Mouse (Mus musculus): ENCODE results near the gene Myh6. TPM values are rescaled to one million over a fixed set of nuclear protein-coding genes. Genes with fewer than 3 reads are reported as not detected.
"Not testable (repeated sequence)": the region's sequence is repeated elsewhere in the genome, so short reads cannot be mapped to it uniquely, and the experiment has no call there.

Gene Myh6
- polyA plus RNA-seq, 1 experiment, result not detected

- Histone ChIP-seq H3K4me3 (replicated peaks) (no peak overlapping the region), H3K36me3 (ENCODE audit: control insufficient read depth) (no peaks in the 10 kb centered on the region), H3K27me3 (ENCODE audit: control insufficient read depth) (no peaks in the 10 kb centered on the region), H3K9me3 (ENCODE audit: control insufficient read depth, low read length) (no peaks in the 10 kb centered on the region), H3K4me1 (ENCODE audit: control insufficient read depth) (no peaks in the 10 kb centered on the region)
- TF ChIP-seq GATA1 (IDR thresholded peaks at IDR 0.05; ENCODE audit: low read length), result no peak
- TF ChIP-seq TAL1 (IDR thresholded peaks at IDR 0.05; ENCODE audit: low read length), result no peak
Measured at GRCm38 (mm10) chr14:54981934-54982333, 15.2 kb upstream of the Myh6 start.

- no peaks in the 10 kb centered on the region for H3K36me3 ChIP-seq (ENCODE audit: control insufficient read depth)
- H3K9me3 ChIP-seq (ENCODE audit: control insufficient read depth, low read length), result no peaks in the 10 kb centered on the region
- no peaks in the 10 kb centered on the region for H3K4me1 ChIP-seq (ENCODE audit: control insufficient read depth)
- H3K4me3 ChIP-seq (replicated peaks), result no peak overlapping the region
- TF ChIP-seq GATA1 (IDR thresholded peaks at IDR 0.05; ENCODE audit: low read length), result no peak
- TF ChIP-seq TAL1 (IDR thresholded peaks at IDR 0.05; ENCODE audit: low read length), result no peak
- no peaks in the 10 kb centered on the region; the same call in 1 of the 2 replicates for H3K27me3 ChIP-seq (ENCODE audit: control insufficient read depth)
Measured at GRCm38 (mm10) chr14:54978664-54979063, 11.9 kb upstream of the Myh6 start.

- H3K9me3 ChIP-seq (ENCODE audit: control insufficient read depth, low read length), result no peaks in the 10 kb centered on the region
- no peak within 1 kb of the TSS for H3K4me3 ChIP-seq (replicated peaks)
- no peak for TF ChIP-seq GATA1 (IDR thresholded peaks at IDR 0.05; ENCODE audit: low read length)
- no peak for TF ChIP-seq TAL1 (IDR thresholded peaks at IDR 0.05; ENCODE audit: low read length)
- no peaks in the 10 kb centered on the region for H3K36me3 ChIP-seq (ENCODE audit: control insufficient read depth)
- no peaks in the 10 kb centered on the region for H3K4me1 ChIP-seq (ENCODE audit: control insufficient read depth)
- H3K27me3 ChIP-seq (ENCODE audit: control insufficient read depth), result no peaks in the 10 kb centered on the region; the same call in 1 of the 2 replicates
Measured at GRCm38 (mm10) chr14:54976633-54977032, 9.9 kb upstream of the Myh6 start, which contains the start of gene Gm17428. TSS of gene Gm17428 (plus strand) at chr14:54976933.

DNA sequence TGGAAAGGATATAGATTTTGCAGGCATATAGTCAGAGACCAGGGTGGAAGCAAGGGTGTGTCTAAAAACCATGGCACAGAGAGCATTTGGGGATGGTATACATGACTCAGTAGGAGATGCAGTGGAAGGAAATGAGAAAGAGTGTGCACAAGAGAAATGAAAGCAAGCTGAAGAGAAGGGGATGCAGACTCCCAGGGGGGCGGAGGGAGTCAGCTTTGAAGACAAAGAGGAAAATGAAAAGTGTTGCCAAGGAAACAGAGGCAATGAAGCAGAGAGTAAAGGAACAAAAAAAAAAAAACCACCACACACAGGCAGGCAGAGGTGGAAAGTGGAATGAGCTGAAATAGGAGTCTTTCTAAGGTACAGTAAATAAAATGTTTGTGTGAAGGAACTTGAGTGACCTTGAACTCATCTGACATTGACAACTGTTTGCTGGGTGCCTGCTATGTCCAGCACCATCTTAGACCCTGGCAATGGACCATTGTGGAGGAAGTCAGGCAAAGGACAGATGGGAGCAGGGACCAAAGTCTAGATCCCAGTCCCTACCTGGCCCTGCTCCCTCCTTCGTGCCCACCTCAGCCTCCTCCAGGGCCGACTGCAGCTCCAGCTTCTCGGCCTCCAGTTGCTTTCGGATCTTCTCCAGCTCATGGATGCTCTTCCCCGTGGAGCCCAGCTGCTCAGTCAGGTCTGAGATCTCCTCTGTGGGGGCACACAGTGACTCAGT is 7.5 kb upstream of the Myh6 start:
- no peaks in the 10 kb centered on the region; the same call in 1 of the 2 replicates for H3K27me3 ChIP-seq (ENCODE audit: control insufficient read depth)
- no peaks in the 10 kb centered on the region for H3K36me3 ChIP-seq (ENCODE audit: control insufficient read depth)
- no peak for TF ChIP-seq GATA1 (IDR thresholded peaks at IDR 0.05; ENCODE audit: low read length)
- TF ChIP-seq TAL1 (IDR thresholded peaks at IDR 0.05; ENCODE audit: low read length), result no peak
- H3K4me3 ChIP-seq (replicated peaks), result no peak overlapping the region
- H3K9me3 ChIP-seq (ENCODE audit: control insufficient read depth, low read length), result no peaks in the 10 kb centered on the region
- no peaks in the 10 kb centered on the region for H3K4me1 ChIP-seq (ENCODE audit: control insufficient read depth)

- not testable (repeated sequence) for H3K27me3 ChIP-seq (ENCODE audit: control insufficient read depth); H3K4me3 ChIP-seq (replicated peaks); H3K4me1 ChIP-seq (ENCODE audit: control insufficient read depth); H3K9me3 ChIP-seq (ENCODE audit: control insufficient read depth, low read length); H3K36me3 ChIP-seq (ENCODE audit: control insufficient read depth)
Measured at GRCm38 (mm10) chr14:54972786-54973185, 6.1 kb upstream of the Myh6 start.

GRCm38 (mm10) chr14:54968344-54968743 is 1.6 kb upstream of the Myh6 start:
- Histone ChIP-seq H3K36me3 (ENCODE audit: control insufficient read depth) (no peaks in the 10 kb centered on the region), H3K4me3 (replicated peaks) (no peak overlapping the region), H3K4me1 (ENCODE audit: control insufficient read depth) (no peaks in the 10 kb centered on the region), H3K27me3 (ENCODE audit: control insufficient read depth) (no peaks in the 10 kb centered on the region), H3K9me3 (ENCODE audit: control insufficient read depth, low read length) (no peaks in the 10 kb centered on the region)
- no peak for TF ChIP-seq TAL1 (IDR thresholded peaks at IDR 0.05; ENCODE audit: low read length)
- TF ChIP-seq GATA1 (IDR thresholded peaks at IDR 0.05; ENCODE audit: low read length), result no peak

GRCm38 (mm10) chr14:54967874-54968273 is 1.1 kb upstream of the Myh6 start:
- TF ChIP-seq GATA1 (IDR thresholded peaks at IDR 0.05; ENCODE audit: low read length) (no peak), TAL1 (IDR thresholded peaks at IDR 0.05; ENCODE audit: low read length) (no peak)
- no peaks in the 10 kb centered on the region for H3K27me3 ChIP-seq (ENCODE audit: control insufficient read depth)
- no peak overlapping the region for H3K4me3 ChIP-seq (replicated peaks)
- H3K36me3 ChIP-seq (ENCODE audit: control insufficient read depth), result no peaks in the 10 kb centered on the region
- no peaks in the 10 kb centered on the region for H3K4me1 ChIP-seq (ENCODE audit: control insufficient read depth)
- H3K9me3 ChIP-seq (ENCODE audit: control insufficient read depth, low read length), result no peaks in the 10 kb centered on the region

DNA sequence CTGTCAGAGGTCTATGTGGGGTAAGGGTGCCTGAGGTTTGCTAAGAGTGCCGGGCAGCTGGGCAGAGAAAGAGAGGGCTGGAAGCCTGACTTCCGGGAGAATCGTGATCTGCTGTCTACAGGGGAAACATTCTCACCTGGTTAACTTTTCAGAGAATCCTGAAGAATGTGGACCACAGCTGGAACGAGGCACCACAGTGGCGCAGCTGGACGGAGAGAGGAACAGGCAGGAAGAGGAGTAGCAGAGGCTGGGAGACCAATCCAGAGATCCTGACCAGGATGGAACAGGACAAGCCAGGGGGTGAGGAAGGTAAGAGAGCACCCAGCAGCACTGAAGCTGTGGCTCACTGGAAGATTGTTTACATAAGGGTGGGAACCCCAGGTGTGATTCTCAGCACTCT is 1.1 kb downstream of the Myh6 start:
- H3K27me3 ChIP-seq (ENCODE audit: control insufficient read depth), result no peaks in the 10 kb centered on the region
- H3K9me3 ChIP-seq (ENCODE audit: control insufficient read depth, low read length), result no peaks in the 10 kb centered on the region
- H3K4me1 ChIP-seq (ENCODE audit: control insufficient read depth), result no peaks in the 10 kb centered on the region
- H3K36me3 ChIP-seq (ENCODE audit: control insufficient read depth), result no peaks in the 10 kb centered on the region
- H3K4me3 ChIP-seq (replicated peaks), result no peak overlapping the region
- TF ChIP-seq GATA1 (IDR thresholded peaks at IDR 0.05; ENCODE audit: low read length) (no peak), TAL1 (IDR thresholded peaks at IDR 0.05; ENCODE audit: low read length) (no peak)

DNA sequence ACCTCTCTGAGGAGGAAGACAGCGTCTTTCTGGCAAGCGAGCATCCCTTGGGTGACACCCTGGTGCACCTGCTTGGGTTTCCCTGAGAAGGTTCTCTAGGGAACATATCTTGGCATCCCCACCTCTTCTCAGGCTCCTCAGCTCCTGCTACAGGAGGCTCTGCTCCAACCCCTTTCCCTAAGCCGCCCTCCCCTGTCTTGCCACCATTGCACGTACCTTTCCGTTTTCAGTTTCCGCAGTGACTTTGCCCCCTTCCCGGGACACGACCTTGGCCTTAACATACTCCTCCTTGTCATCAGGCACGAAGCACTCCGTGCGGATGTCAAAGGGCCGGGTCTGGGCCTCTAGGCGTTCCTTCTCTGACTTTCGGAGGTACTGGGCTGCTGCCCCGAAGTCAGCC is 1.7 kb downstream of the Myh6 start:
- no peak for TF ChIP-seq GATA1 (IDR thresholded peaks at IDR 0.05; ENCODE audit: low read length)
- no peak for TF ChIP-seq TAL1 (IDR thresholded peaks at IDR 0.05; ENCODE audit: low read length)
- H3K9me3 ChIP-seq (ENCODE audit: control insufficient read depth, low read length), result no peaks in the 10 kb centered on the region
- H3K4me1 ChIP-seq (ENCODE audit: control insufficient read depth), result no peaks in the 10 kb centered on the region
- H3K4me3 ChIP-seq (replicated peaks), result no peak overlapping the region
- H3K36me3 ChIP-seq (ENCODE audit: control insufficient read depth), result no peaks in the 10 kb centered on the region
- H3K27me3 ChIP-seq (ENCODE audit: control insufficient read depth), result no peaks in the 10 kb centered on the region

DNA sequence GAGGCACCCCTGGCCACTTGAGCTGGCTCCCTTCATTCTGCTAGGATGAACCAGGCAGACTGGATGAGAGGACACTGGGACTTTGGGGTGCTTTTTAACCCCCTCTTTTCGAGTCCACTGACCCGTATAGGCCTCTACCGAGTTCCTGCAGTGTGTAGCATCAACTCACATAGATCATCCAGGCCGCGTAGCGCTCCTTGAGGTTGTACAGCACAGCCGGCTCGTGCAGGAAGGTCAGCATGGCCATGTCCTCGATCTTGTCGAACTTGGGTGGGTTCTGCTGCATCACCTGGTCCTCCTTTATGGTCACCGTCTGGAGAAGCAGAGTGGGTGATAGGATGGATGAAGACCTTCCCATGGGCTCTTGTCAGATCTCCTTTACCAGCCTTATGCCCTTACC is 3.0 kb downstream of the Myh6 start:
- Histone ChIP-seq H3K9me3 (ENCODE audit: control insufficient read depth, low read length) (no peaks in the 10 kb centered on the region), H3K36me3 (ENCODE audit: control insufficient read depth) (no peaks in the 10 kb centered on the region), H3K4me1 (ENCODE audit: control insufficient read depth) (no peaks in the 10 kb centered on the region), H3K4me3 (replicated peaks) (no peak overlapping the region), H3K27me3 (ENCODE audit: control insufficient read depth) (no peaks in the 10 kb centered on the region)
- TF ChIP-seq GATA1 (IDR thresholded peaks at IDR 0.05; ENCODE audit: low read length) (no peak), TAL1 (IDR thresholded peaks at IDR 0.05; ENCODE audit: low read length) (no peak)
